ENCODE assay signal across 10 mouse cellular contexts in genomic region chr19:4820678-4821303, GRCm38 (mm10). TPM values are rescaled to one million over a fixed set of nuclear protein-coding genes. Genes with fewer than 3 reads are reported as not detected.
A peak's percentile ranks its signal among the peaks of the same experiment; 100 is the strongest.
DNase-seq lines count a peak whose midpoint lies in the region; ATAC-seq and TF ChIP-seq lines count a peak whose summit lies in the region.
"Had no signal": no experiment of that assay in that cellular context is flagged by ENCODE, and none has a peak within 500 bp of the region (broad histone marks: within the 10 kb centered on the region; RNA-seq: fewer than 3 reads in every experiment).

No protein-coding gene starts in this region.

- peaks cover 11 to 16% of the 10 kb centered on the region in 2 experiments for H3K36me3 ChIP-seq in CH12.LX (replicated peaks in 1 of 2; ENCODE audit: control insufficient read depth in 1 of 2, insufficient read depth in 1 of 2, low read length in 1 of 2)
- H3K36me3 ChIP-seq in intestine, postnatal 0 days (ENCODE audit: control insufficient read depth, insufficient read depth), result peaks cover 13% of the 10 kb centered on the region

- H3K27ac ChIP-seq in CH12.LX (ENCODE audit: insufficient read depth, low read depth), result no peak overlapping the region
- peak overlapping the region; percentile 57; the same call in 1 of the 2 replicates for H3K27ac ChIP-seq in intestine, postnatal 0 days (ENCODE audit: low read depth, low read length)
- H3K27ac ChIP-seq: embryonic facial prominence, embryonic 13.5 days; neural tube, embryonic 12.5 days had no signal

- ATAC-seq in intestine, postnatal 0 days, result peak; percentile 91

- TF ChIP-seq EP300 in CH12.LX (IDR thresholded peaks at IDR 0.05; ENCODE audit: low read length), result no peak

- H3K79me2 ChIP-seq in CH12.LX (replicated peaks; ENCODE audit: control insufficient read depth, extremely low read depth, insufficient read depth, poor library complexity, severe bottlenecking), result no peaks in the 10 kb centered on the region

- TF ChIP-seq RAD21 in CH12.LX (IDR thresholded peaks at IDR 0.05; ENCODE audit: low read depth, low read length), result no peak; the same call in 1 of the 2 replicates

- in situ Hi-C loops in CH12.LX (cut with MboI; ENCODE audit: low pct_ligation_motif_present, low pct_unique_long_range_greater_than_20kb, low sequenced_read_pairs), result no loop called here

- H3K27me3 ChIP-seq in CH12.LX (replicated peaks), result no peaks in the 10 kb centered on the region
- H3K27me3 ChIP-seq in intestine, postnatal 0 days (replicated peaks; ENCODE audit: control insufficient read depth, insufficient read depth, low read length), result no peaks in the 10 kb centered on the region
- H3K27me3 ChIP-seq: embryonic facial prominence, embryonic 13.5 days; neural tube, embryonic 12.5 days had no signal

- peak in 1 of 2 experiments; percentile 31; a peak in 1 of 4 replicates for TF ChIP-seq CTCF in CH12.LX (conservative IDR thresholded peaks at IDR 0.05 in 1 of 2, IDR thresholded peaks at IDR 0.05 in 1 of 2; ENCODE audit: low read depth in 2 of 2, low read length in 2 of 2)
- peak; percentile 62 for TF ChIP-seq CTCF in intestine, postnatal 0 days (IDR thresholded peaks at IDR 0.05; ENCODE audit: low read depth)

- H3K9me3 ChIP-seq in CH12.LX (replicated peaks; ENCODE audit: low read length), result no peaks in the 10 kb centered on the region
- H3K9me3 ChIP-seq in intestine, postnatal 0 days (ENCODE audit: control insufficient read depth), result no peaks in the 10 kb centered on the region
- H3K9me3 ChIP-seq: embryonic facial prominence, embryonic 13.5 days; neural tube, embryonic 12.5 days had no signal

- no peaks in the 10 kb centered on the region for H3K4me1 ChIP-seq in CH12.LX (ENCODE audit: control insufficient read depth in 1 of 2, insufficient read depth in 2 of 2)
- no peaks in the 10 kb centered on the region; the same call in 1 of the 2 replicates for H3K4me1 ChIP-seq in intestine, postnatal 0 days (replicated peaks; ENCODE audit: control insufficient read depth, insufficient read depth, low read length)
- H3K4me1 ChIP-seq: embryonic facial prominence, embryonic 13.5 days; neural tube, embryonic 12.5 days had no signal

- no peak overlapping the region for H3K4me3 ChIP-seq in CH12.LX (replicated peaks in 1 of 3; ENCODE audit: low read depth in 2 of 3, low read length in 2 of 3, poor library complexity in 1 of 3)
- no peak overlapping the region for H3K4me3 ChIP-seq in intestine, postnatal 0 days (ENCODE audit: low read depth, low read length)
- H3K4me3 ChIP-seq: embryonic facial prominence, embryonic 13.5 days; neural tube, embryonic 12.5 days had no signal

- no peak for TF ChIP-seq POLR2A in CH12.LX (IDR thresholded peaks at IDR 0.05; ENCODE audit: low read depth, low read length)

- no peak overlapping the region for H3K4me2 ChIP-seq in CH12.LX (ENCODE audit: insufficient read depth, low read depth, poor library complexity, severe bottlenecking)
- peak overlapping the region; percentile 32; the same call in 1 of the 2 replicates for H3K4me2 ChIP-seq in intestine, postnatal 0 days (replicated peaks; ENCODE audit: low read depth)
- H3K4me2 ChIP-seq: embryonic facial prominence, embryonic 13.5 days; neural tube, embryonic 12.5 days had no signal

- intact Hi-C loops in left cerebral cortex, postnatal 14 days (cut with DNase I), result no loop called here

- dilution Hi-C loops in CH12.LX (cut with MboI; ENCODE audit: extremely low pct_ligation_motif_present, extremely low pct_unique_long_range_greater_than_20kb, low sequenced_read_pairs), result no loop called here

- H3K9ac ChIP-seq in CH12.LX (ENCODE audit: insufficient read depth, low read depth), result no peak overlapping the region
- H3K9ac ChIP-seq in intestine, postnatal 0 days (ENCODE audit: low read depth, low read length), result no peak overlapping the region
- H3K9ac ChIP-seq: embryonic facial prominence, embryonic 13.5 days; neural tube, embryonic 12.5 days had no signal

- DNase-seq in cerebellum, adult 11-12 months, result peak; percentile 54
- no peak for DNase-seq in cerebellum, adult 9-10 months
- no peak for DNase-seq in CH12.LX (ENCODE audit: extremely low read depth)
- peak; percentile 69 to 70 for DNase-seq in frontal cortex, postnatal 10 days (ENCODE audit: low spot score in 2 of 2)
- DNase-seq in left cerebral cortex, postnatal 14 days (ENCODE audit: low spot score in 2 of 2), result peak; percentile 76 to 83
- peak; percentile 55 for DNase-seq in right cerebral cortex, postnatal 25 days
- DNase-seq in embryo, embryonic 9.5 days (ENCODE audit: extremely low spot score), result no peak

- 38% methylated on average over 5 of the region's 5 CpGs for WGBS in intestine, postnatal 0 days

TF ChIP-seq in CH12.LX, 34 proteins besides CTCF, POLR2A, EP300 and RAD21:
- no peak for TF ChIP-seq NELFE (IDR thresholded peaks at IDR 0.05; ENCODE audit: low read depth, low read length)
- no peak for TF ChIP-seq JUND (conservative IDR thresholded peaks at IDR 0.05; ENCODE audit: low read depth, low read length)
- TF ChIP-seq ETS1 (conservative IDR thresholded peaks at IDR 0.05; ENCODE audit: low read depth, low read length), result no peak
- TF ChIP-seq E2F4 (IDR thresholded peaks at IDR 0.05; ENCODE audit: insufficient replicate concordance, low read depth, low read length), result no peak
- TF ChIP-seq SMC3 (IDR thresholded peaks at IDR 0.05; ENCODE audit: low read depth, low read length), result peak; percentile 15; the same call in 1 of the 2 replicates
- no peak for TF ChIP-seq UBTF (IDR thresholded peaks at IDR 0.05; ENCODE audit: low read depth, low read length)
- TF ChIP-seq SIN3A (IDR thresholded peaks at IDR 0.05; ENCODE audit: low read length), result no peak
- peak; percentile 32; the same call in 1 of the 2 replicates for TF ChIP-seq ZNF384 (IDR thresholded peaks at IDR 0.05; ENCODE audit: low read depth, low read length)
- no peak for TF ChIP-seq KAT2A (IDR thresholded peaks at IDR 0.05; ENCODE audit: insufficient replicate concordance, low read length)
- TF ChIP-seq CHD1 (IDR thresholded peaks at IDR 0.05; ENCODE audit: low read depth, low read length), result no peak
- no peak for TF ChIP-seq ZC3H11A (IDR thresholded peaks at IDR 0.05; ENCODE audit: low read depth, low read length)

RNA-seq across cellular contexts. Expression of gene Rbm14, which starts 9.4 kb away (rescaled TPM):
- total RNA-seq in CH12.LX (2012; rRNA removed) (39.0 and 47.1 TPM in 2 replicates), CH12.LX (2014; rRNA removed) (18.2 and 19.1 TPM in 2 replicates)
- 51.8 and 59.1 TPM in 2 replicates for polyA plus RNA-seq in CH12.LX (2012; ENCODE audit: insufficient read length, low read depth)
- 21.1 and 21.8 TPM in 2 replicates for polyA plus RNA-seq in intestine, postnatal 0 days (2015; fragmentation: Nextera tagmentation; extraction: Ambion mirVana)
- total RNA-seq in left cerebral cortex, postnatal 14 days (2021), result 10 to 100 TPM; 49.3 to 52.6 TPM

RNA-seq across cellular contexts. Expression of gene Gm21992, which starts 9.4 kb away (rescaled TPM):
- total RNA-seq in CH12.LX (2012; rRNA removed) (15.2 and 17.0 TPM in 2 replicates), CH12.LX (2014; rRNA removed) (3.9 and 5.5 TPM in 2 replicates)
- polyA plus RNA-seq in CH12.LX (2012; ENCODE audit: insufficient read length, low read depth), result 37.5 and 44.3 TPM in 2 replicates
- polyA plus RNA-seq in intestine, postnatal 0 days (2015; fragmentation: Nextera tagmentation; extraction: Ambion mirVana), result 18.4 and 19.5 TPM in 2 replicates
- 10 to 100 TPM; 12.9 to 19.3 TPM for total RNA-seq in left cerebral cortex, postnatal 14 days (2021)

RNA-seq across cellular contexts. Expression of gene Ccs, which starts 18.3 kb away (rescaled TPM):
- total RNA-seq in CH12.LX (2012; rRNA removed), result 42.1 and 42.6 TPM in 2 replicates
- 25.6 and 30.7 TPM in 2 replicates for total RNA-seq in CH12.LX (2014; rRNA removed)
- polyA plus RNA-seq in CH12.LX (2012; ENCODE audit: insufficient read length, low read depth), result 32.0 and 39.1 TPM in 2 replicates
- polyA plus RNA-seq in intestine, postnatal 0 days (2015; fragmentation: Nextera tagmentation; extraction: Ambion mirVana), result 44.9 and 46.3 TPM in 2 replicates
- 10 to 100 TPM; 33.5 to 33.7 TPM for total RNA-seq in left cerebral cortex, postnatal 14 days (2021)

RNA-seq across cellular contexts. Expression of gene Ccdc87, which starts 18.4 kb away (rescaled TPM):
- not detected in 2 replicates for total RNA-seq in CH12.LX (2012; rRNA removed)
- total RNA-seq in CH12.LX (2014; rRNA removed), result not detected in 2 replicates
- not detected in 2 replicates for polyA plus RNA-seq in CH12.LX (2012; ENCODE audit: insufficient read length, low read depth)
- polyA plus RNA-seq in intestine, postnatal 0 days (2015; fragmentation: Nextera tagmentation; extraction: Ambion mirVana), result not detected in 2 replicates
- total RNA-seq in left cerebral cortex, postnatal 14 days (2021), result 1 to 10 TPM; 2.1 to 2.2 TPM

RNA-seq across cellular contexts. Expression of gene Rbm4, which starts 27.1 kb away (rescaled TPM):
- total RNA-seq in CH12.LX (2012; rRNA removed) (73.2 and 77.0 TPM in 2 replicates), CH12.LX (2014; rRNA removed) (63.0 and 68.3 TPM in 2 replicates)
- polyA plus RNA-seq in CH12.LX (2012; ENCODE audit: insufficient read length, low read depth), result 47.3 and 55.7 TPM in 2 replicates
- 20.3 and 21.6 TPM in 2 replicates for polyA plus RNA-seq in intestine, postnatal 0 days (2015; fragmentation: Nextera tagmentation; extraction: Ambion mirVana)
- total RNA-seq in left cerebral cortex, postnatal 14 days (2021), result 10 to 100 TPM; 63.5 to 65.8 TPM

Comparison
In these comparisons a context has a peak if more than half of its experiments do, and no peak if none do; other contexts are left out.
1. DNase-seq: peak in cerebellum, adult 11-12 months (single experiment), frontal cortex, postnatal 10 days (2 of 2), left cerebral cortex, postnatal 14 days (2 of 2) and right cerebral cortex, postnatal 25 days (single experiment); none in cerebellum, adult 9-10 months (single experiment), CH12.LX (single experiment) and embryo, embryonic 9.5 days (single experiment).